Mouse (Mus musculus) limb, embryonic 10.5 days (tissue): Measurements from ENCODE around the gene St3gal4. TPM values are rescaled to one million over a fixed set of nuclear protein-coding genes. Genes with fewer than 3 reads are reported as not detected.
"Not testable (repeated sequence)": the region's sequence is repeated elsewhere in the genome, so short reads cannot be mapped to it uniquely, and the experiment has no call there.

Source experiments
- DNase-seq: peaks from one replicate; pipeline ENCODE4 v3.0.0-alpha.2; 2017; ENCODE audit warnings: low spot score
- H3K27ac ChIP-seq: fragments of 300-500 bp; sonication (generic); 2 replicates; pipeline ENCODE4 v1.5.1; 2016; ENCODE audit warnings: mild to moderate bottlenecking
- H3K27me3 ChIP-seq: fragments of 300-500 bp; sonication (generic); 2 replicates; pipeline ENCODE4 v1.6.1; 2016; ENCODE audit warnings: low read depth, mild to moderate bottlenecking; ENCODE audit not compliant: poor library complexity, severe bottlenecking
- H3K36me3 ChIP-seq: fragments of 300-500 bp; sonication (generic); 2 replicates; pipeline ENCODE4 v1.6.1; 2016; ENCODE audit warnings: mild to moderate bottlenecking, moderate library complexity
- H3K4me1 ChIP-seq: fragments of 300-500 bp; sonication (generic); 2 replicates; pipeline ENCODE4 v1.6.1; 2016
- H3K4me3 ChIP-seq: fragments of 300-500 bp; sonication (generic); 2 replicates; pipeline ENCODE4 v1.5.1; 2016; ENCODE audit warnings: mild to moderate bottlenecking, moderate library complexity
- H3K9me3 ChIP-seq: fragments of 300-500 bp; sonication (generic); replicated peaks from 2 replicates; pipeline ENCODE4 v1.6.1; 2016; ENCODE audit warnings: mild to moderate bottlenecking
- WGBS: fragments of 180-500 bp; shearing (Covaris S2); methylation state at CpG from one replicate; pipeline ENCODE4 v1.1.7; 2016; 5-methylcytosine and 5-hydroxymethylcytosine counted together
- polyA plus RNA-seq: library from polyadenylated mRNA; unstranded; fragments of >200 nt; fragmentation: Nextera tagmentation; extraction: Ambion mirVana; gene quantifications from 2 replicates; pipeline ENCODE4 v1.2.1, GENCODE M21; 2016

The St3gal4 gene
- polyA plus RNA-seq, 1 experiment from 2014 or later = 21.3 TPM

DNA sequence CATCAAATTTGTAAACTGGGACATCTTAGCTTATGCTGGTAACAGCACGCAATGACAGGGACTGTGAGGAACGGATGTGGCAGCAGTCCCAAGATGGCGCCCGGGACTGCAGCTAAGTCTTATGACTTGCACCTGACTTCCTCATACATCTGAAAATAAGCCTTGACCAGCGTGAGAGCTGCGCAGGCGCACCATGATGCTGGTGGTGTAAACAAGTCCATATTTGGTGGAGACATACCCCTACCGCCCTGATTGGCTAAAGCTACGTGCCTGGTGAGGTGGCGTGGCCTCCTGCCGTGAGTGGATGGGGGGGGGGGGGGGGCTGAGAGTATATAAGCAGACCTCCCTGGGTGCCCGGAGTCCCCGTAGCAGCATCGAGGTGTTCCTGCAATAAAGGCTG, 28.2 kb upstream of the St3gal4 start:
- not testable (repeated sequence) for H3K4me1 ChIP-seq, DNase-seq, H3K27me3 ChIP-seq, H3K9me3 ChIP-seq, H3K4me3 ChIP-seq, H3K36me3 ChIP-seq, H3K27ac ChIP-seq
- WGBS = 94% methylated on average over 14 of the region's 14 CpGs

DNA sequence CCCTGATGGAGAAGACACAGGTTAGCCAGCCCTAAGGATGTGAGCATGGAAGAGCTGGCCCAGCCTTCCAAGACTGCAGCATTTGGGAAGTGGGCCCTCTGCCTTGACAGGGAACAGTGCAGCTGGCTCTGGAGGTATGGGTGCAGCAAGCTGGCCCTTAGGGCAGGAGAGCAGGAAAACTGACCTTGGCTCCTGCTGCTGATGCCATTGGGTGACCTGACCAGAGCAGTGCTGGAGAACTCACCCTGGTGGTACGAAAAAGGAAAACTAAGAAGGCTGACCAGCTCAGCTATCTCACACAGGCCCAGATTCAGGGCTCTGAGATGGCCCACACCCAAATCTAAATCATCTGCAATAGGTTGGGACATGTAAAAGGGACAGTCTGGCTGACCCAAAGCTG, 26.8 kb upstream of the St3gal4 start:
- 80% methylated on average over 1 of the region's 1 CpGs for WGBS
- DNase-seq = no peak
- 0 out of 2 replicates have a peak, but pooled peaks cover 5% of the 10 kb centered on the region for H3K4me1 ChIP-seq
- 0 out of 2 replicates have a peak, but pooled peaks cover 6% of the 10 kb centered on the region for H3K36me3 ChIP-seq
- H3K27me3 ChIP-seq = no peaks in the 10 kb centered on the region
- H3K27ac ChIP-seq = no peak overlapping the region
- H3K9me3 ChIP-seq = no peaks in the 10 kb centered on the region
- no peak overlapping the region for H3K4me3 ChIP-seq

DNA sequence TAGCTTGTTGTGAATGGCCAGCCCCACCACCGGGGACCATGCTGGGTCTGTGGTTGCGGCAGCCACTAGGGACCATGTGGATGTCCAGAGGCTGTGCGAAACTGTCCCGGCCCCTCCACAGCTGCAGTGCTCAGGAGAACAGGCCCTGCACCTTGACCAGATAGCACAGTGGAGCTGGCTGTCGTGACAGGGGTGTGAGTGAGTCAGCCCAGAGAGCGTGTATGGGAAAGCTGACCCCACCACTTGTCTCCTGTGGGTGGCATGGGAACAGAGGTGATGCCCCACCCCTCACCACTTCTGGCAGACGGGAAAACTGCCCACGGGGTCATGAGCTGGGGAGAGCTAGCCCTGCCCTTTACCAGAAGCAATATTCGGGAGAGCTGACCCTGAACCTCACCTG, 26.1 kb upstream of the St3gal4 start:
- Histone ChIP-seq H3K4me1 (peaks cover 8% of the 10 kb centered on the region), H3K9me3 (no peaks in the 10 kb centered on the region), H3K27ac (no peak overlapping the region), H3K4me3 (no peak overlapping the region), H3K27me3 (no peaks in the 10 kb centered on the region), H3K36me3 (0 out of 2 replicates have a peak, but pooled peaks cover 6% of the 10 kb centered on the region)
- WGBS = 86% methylated on average over 9 of the region's 9 CpGs
- DNase-seq = no peak

DNA sequence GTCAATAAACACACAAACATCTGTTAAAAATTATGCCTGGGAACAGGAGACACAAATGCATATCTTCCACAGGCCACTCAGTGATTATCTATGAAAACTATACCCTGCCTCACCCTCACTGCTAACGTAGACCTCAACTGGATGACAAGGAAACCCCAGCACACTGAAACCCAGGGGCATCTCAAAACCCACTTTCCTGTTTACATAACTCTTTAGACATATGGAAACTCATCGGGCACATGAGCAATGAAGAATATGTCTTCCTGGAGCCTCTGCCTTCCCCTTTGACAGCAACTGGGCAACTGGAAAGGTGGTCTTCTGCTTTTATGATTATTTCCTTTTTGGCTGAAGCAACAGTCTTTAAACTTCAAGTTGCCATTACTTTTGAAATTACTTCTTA, 23.2 kb upstream of the St3gal4 start:
- Histone ChIP-seq H3K4me1 (peaks cover 16% of the 10 kb centered on the region), H3K36me3 (0 out of 2 replicates have a peak, but pooled peaks cover 6% of the 10 kb centered on the region), H3K4me3 (no peak overlapping the region), H3K9me3 (no peaks in the 10 kb centered on the region), H3K27me3 (no peaks in the 10 kb centered on the region), H3K27ac (no peak overlapping the region)
- no peak for DNase-seq
- 89% methylated on average over 2 of the region's 2 CpGs for WGBS

DNA sequence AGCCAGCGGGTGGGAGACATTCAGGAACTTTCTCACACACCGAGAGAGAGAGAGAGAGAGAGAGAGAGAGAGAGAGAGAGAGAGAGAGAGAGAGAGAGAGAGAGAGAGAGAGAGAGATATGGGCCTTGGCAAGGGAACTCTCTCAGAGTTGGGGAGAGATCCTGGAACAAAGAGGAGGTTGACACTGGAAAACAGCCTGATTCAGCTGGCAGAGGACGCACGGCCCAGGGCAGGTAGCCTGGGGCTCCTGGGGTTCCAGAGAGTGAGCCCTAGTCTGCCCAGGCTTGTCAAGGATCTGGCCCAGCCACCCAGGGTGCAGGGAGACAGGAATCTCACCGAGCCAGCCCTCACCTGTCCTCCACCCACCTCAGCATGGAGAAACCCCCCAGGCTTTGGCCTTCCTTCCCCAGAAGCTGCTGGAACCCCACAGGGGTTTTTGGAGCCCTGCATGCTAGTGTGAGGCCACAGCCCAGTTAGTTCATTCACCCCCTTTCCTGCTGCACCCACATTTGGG, 20.2 kb upstream of the St3gal4 start:
- Histone ChIP-seq H3K27me3 (no peaks in the 10 kb centered on the region), H3K4me1 (peaks cover 13% of the 10 kb centered on the region), H3K9me3 (no peaks in the 10 kb centered on the region), H3K36me3 (peaks cover 10% of the 10 kb centered on the region; the same call in 1 of the 2 replicates), H3K27ac (peak overlapping the region; percentile 36; the same call in 1 of the 2 replicates), H3K4me3 (no peak overlapping the region)
- DNase-seq = no peak
- WGBS = 73% methylated on average over 5 of the region's 5 CpGs

DNA sequence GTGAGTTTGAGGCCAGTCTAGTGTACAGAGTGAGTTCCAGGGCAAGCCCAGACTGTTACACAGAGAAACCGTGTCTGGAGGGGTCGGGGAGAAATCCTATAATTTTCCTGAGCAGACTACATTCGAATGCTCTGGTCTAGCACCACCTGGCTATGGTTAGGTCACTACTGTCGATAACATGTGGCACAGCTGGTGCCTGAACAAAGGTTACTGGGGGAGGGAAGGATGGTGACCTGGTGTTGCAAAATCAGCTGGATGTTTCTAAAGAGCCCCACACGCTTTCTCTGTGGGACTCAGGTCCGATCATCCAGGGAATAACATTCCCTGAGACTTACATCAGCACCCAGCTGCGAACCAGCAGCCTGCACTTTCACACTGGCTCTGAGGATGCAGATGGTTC, 19.0 kb upstream of the St3gal4 start:
- peaks cover 7% of the 10 kb centered on the region; the same call in 1 of the 2 replicates for H3K36me3 ChIP-seq
- H3K4me1 ChIP-seq = peaks cover 13% of the 10 kb centered on the region
- WGBS = 71% methylated on average over 7 of the region's 7 CpGs
- H3K27ac ChIP-seq = peak overlapping the region; percentile 12; the same call in 1 of the 2 replicates
- DNase-seq = no peak
- H3K9me3 ChIP-seq = no peaks in the 10 kb centered on the region
- H3K27me3 ChIP-seq = no peaks in the 10 kb centered on the region
- H3K4me3 ChIP-seq = no peak overlapping the region

DNA sequence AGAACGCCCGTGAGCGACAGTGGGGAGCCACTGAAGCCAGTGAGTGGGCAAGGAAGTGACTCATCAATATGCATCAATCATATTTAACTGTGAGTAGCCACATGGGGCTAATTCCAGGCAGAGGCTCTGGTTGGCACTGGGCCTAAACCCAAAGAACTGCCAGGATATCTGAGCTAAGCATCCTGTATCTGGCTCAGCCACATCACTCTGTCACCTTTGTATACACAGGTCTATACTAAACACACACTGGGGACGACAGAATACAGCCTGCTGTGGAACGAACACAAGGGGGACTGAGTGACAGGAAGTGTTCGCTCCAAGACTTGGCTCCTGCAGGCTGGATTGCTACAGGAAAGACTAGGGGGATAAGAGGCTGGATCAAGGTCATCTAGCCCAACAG, 16.5 kb upstream of the St3gal4 start:
- Histone ChIP-seq H3K4me3 (no peak overlapping the region), H3K4me1 (peaks cover 12% of the 10 kb centered on the region), H3K36me3 (peaks cover 7% of the 10 kb centered on the region; the same call in 1 of the 2 replicates), H3K27ac (no peak overlapping the region), H3K9me3 (no peaks in the 10 kb centered on the region), H3K27me3 (no peaks in the 10 kb centered on the region)
- no peak for DNase-seq
- 83% methylated on average over 6 of the region's 6 CpGs for WGBS

DNA sequence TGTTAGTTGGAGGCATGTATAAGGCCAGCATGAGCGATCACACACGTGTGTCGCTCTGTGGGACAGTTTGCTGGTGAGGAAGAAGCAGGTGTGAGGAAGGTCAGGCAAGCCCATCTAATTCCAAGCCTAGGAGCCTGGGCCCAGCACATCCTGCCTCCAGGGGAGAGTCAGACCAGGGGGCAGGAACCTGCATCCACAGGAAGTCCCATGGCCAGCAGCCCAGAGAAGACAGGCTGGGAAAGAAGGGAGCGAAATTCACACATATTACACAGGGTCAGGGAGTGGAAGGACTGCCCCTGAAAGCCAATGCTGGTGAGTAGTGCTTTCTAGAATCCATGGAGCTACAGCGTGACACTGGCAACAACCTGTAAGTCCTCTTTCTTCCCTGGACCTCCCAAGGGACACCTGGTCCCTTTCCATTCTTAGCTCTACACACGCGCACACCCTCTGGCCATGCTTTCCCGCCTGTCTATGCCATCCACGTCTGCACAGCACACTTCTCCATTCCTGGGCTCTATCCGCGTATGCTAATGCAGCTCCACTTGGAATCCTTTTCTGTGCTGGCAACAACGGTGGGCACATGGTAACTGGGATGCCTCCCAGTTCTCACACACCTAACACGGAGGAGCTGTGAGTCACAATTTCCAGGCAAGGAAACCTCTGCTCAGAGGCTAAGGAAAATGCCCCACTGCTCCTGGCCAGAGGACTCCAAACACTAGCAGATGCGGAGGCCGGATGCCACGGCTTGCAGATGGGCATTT, 12.7 kb upstream of the St3gal4 start:
- no peaks in the 10 kb centered on the region for H3K27me3 ChIP-seq
- no peaks in the 10 kb centered on the region for H3K9me3 ChIP-seq
- H3K4me3 ChIP-seq = no peak overlapping the region
- no peaks in the 10 kb centered on the region for H3K4me1 ChIP-seq
- no peak overlapping the region for H3K27ac ChIP-seq
- no peak for DNase-seq
- 89% methylated on average over 16 of the region's 16 CpGs for WGBS
- peaks cover 39% of the 10 kb centered on the region for H3K36me3 ChIP-seq

DNA sequence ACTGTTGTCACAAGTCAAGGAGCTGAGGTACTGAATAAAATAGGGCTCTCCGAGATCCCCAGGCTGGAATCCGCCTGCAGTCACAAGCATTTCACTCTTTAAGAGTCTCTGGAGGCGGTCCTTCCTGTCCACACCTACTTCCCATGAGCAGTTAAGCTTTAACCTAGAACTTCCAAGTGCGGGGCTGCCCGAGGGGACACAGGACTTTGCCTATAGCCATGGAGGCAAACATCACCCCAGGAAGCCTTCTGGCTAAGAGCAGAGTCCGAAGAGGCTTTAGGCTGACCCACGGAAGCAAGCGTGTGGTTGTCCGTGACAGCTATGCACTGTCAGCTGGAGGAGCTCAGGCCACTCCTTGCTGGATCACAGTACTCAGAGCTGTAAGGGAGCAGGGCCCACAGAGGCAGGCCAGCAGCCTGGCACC, 9.9 kb upstream of the St3gal4 start:
- Histone ChIP-seq H3K27me3 (no peaks in the 10 kb centered on the region), H3K4me3 (no peak overlapping the region), H3K9me3 (no peaks in the 10 kb centered on the region), H3K4me1 (no peaks in the 10 kb centered on the region), H3K27ac (no peak overlapping the region), H3K36me3 (peaks cover 58% of the 10 kb centered on the region)
- WGBS = 95% methylated on average over 9 of the region's 9 CpGs
- DNase-seq = no peak

DNA sequence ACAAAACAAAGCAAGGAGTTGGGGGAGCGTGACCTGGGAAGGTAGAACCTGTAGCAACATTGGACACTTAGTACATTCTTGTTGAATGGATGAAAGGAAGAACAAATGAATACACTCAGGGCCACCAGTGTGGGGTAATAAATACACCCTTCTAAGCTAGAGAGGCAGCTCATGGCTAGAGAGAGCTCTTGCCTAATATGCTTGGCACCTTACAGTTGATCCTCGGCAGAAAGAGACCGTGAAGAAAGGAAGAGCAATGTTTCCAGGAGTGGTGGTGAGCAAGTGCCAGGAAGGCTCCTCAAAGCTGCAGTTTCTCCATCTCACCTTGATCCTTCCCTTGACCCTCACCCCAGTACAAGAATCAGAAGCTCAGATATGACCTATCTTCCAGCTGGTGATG, 9.5 kb upstream of the St3gal4 start:
- H3K4me3 ChIP-seq = no peak overlapping the region
- H3K4me1 ChIP-seq = no peaks in the 10 kb centered on the region
- WGBS = 98% methylated on average over 3 of the region's 3 CpGs
- H3K9me3 ChIP-seq = no peaks in the 10 kb centered on the region
- no peaks in the 10 kb centered on the region for H3K27me3 ChIP-seq
- peaks cover 60% of the 10 kb centered on the region for H3K36me3 ChIP-seq
- DNase-seq = no peak
- no peak overlapping the region for H3K27ac ChIP-seq

DNA sequence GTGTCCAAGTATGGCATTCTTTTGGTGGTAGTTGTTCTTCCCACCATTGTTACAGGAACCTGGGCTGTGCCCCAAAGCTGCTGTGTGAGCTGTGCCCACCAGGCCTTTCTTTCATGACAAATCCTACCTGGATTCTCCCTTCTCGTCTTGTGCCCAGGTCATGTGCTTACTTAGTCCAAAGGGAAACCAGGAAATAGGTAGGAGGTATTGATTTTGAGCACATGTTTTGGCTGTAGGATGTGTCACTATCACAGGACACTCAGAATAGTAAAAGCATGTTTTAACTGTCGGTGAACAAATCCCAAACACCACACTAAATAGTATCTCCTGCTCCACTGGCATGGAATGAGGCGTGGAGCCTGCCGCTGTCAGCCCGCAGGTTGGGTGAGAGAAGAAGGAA, 8.5 kb upstream of the St3gal4 start:
- 92% methylated on average over 5 of the region's 5 CpGs for WGBS
- H3K36me3 ChIP-seq = peaks cover 70% of the 10 kb centered on the region

DNA sequence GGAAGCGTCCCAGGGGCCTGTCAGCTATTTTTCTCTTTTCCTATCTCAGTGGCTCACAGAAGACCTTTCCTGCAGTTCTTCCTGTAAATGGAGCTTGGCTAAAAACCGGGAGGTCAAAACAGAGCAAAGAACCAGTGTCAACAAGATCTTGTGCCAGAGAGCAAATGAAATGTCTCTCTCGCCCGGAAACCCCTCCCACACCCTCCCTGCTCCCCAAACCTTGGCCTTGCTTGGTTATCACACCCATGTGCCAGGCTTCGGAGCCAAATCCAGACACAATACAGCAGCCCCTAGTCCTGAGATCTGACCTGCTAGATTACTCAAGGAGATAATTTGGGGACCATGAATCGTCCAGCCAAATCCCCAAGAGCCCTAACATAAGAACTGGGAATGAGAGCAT, 8.1 kb upstream of the St3gal4 start:
- Histone ChIP-seq H3K36me3 (peaks cover 74% of the 10 kb centered on the region), H3K27ac (no peak overlapping the region), H3K4me3 (no peak overlapping the region), H3K27me3 (no peaks in the 10 kb centered on the region), H3K4me1 (no peaks in the 10 kb centered on the region; the same call in 1 of the 2 replicates), H3K9me3 (no peaks in the 10 kb centered on the region)
- DNase-seq = no peak
- 86% methylated on average over 6 of the region's 6 CpGs for WGBS

More for the DNA sequence above, 8.5 kb upstream of the St3gal4 start:
- no peak overlapping the region for H3K4me3 ChIP-seq
- no peaks in the 10 kb centered on the region for H3K9me3 ChIP-seq
- H3K27ac ChIP-seq = no peak overlapping the region
- H3K27me3 ChIP-seq = no peaks in the 10 kb centered on the region
- no peaks in the 10 kb centered on the region; the same call in 1 of the 2 replicates for H3K4me1 ChIP-seq
- no peak for DNase-seq

DNA sequence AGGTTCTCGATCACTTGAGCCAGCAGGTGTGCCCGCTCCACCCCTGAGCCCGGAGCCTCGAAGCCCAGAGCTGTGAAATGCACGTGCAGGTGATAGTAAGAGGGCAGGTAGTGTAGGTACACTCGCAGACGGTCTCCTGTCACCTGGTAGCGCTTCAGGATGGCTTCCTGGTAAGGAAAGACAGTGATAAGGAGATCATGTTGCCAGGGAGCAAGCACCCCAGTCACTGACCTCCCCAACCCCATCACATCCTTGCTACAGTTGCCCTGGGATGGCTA, 5.5 kb upstream of the St3gal4 start:
- 95% methylated on average over 8 of the region's 8 CpGs for WGBS
- H3K4me3 ChIP-seq = no peak overlapping the region
- no peak for DNase-seq
- no peaks in the 10 kb centered on the region for H3K9me3 ChIP-seq
- H3K27ac ChIP-seq = no peak overlapping the region
- no peaks in the 10 kb centered on the region; the same call in 1 of the 2 replicates for H3K4me1 ChIP-seq
- H3K27me3 ChIP-seq = no peaks in the 10 kb centered on the region
- peaks cover 85% of the 10 kb centered on the region for H3K36me3 ChIP-seq
